Mouse (Mus musculus) intestine, postnatal 0 days (tissue): ENCODE data around the gene Cdk13. TPM values are rescaled to one million over a fixed set of nuclear protein-coding genes. Genes with fewer than 3 reads are reported as not detected.

Experiments used
- ATAC-seq: fragments of 200-750 bp; cut with Nextera tagmentation; 2 replicates; pipeline ENCODE4 v1.8.0; 2017; ENCODE audit warnings: mild to moderate bottlenecking, moderate TSS enrichment, moderate library complexity
- H3K27ac ChIP-seq: fragments of 300-500 bp; sonication (generic); 2 replicates; pipeline ENCODE4 v1.5.1; 2014; ENCODE audit warnings: mild to moderate bottlenecking, low read depth, low read length, moderate library complexity
- H3K27me3 ChIP-seq: fragments of 300-500 bp; sonication (generic); replicated peaks from 2 replicates; pipeline ENCODE4 v1.6.1; 2014; ENCODE audit warnings: low read length, mixed read lengths; ENCODE audit not compliant: control insufficient read depth, insufficient read depth
- H3K36me3 ChIP-seq: fragments of 300-500 bp; sonication (generic); 2 replicates; pipeline ENCODE4 v1.6.1; 2014; ENCODE audit warnings: mild to moderate bottlenecking, moderate library complexity; ENCODE audit not compliant: control insufficient read depth, insufficient read depth
- H3K4me1 ChIP-seq: fragments of 300-500 bp; sonication (generic); replicated peaks from 2 replicates; pipeline ENCODE4 v1.6.1; 2014; ENCODE audit warnings: antibody characterized with exemption, low read length, mixed read lengths; ENCODE audit not compliant: control insufficient read depth, insufficient read depth
- H3K4me2 ChIP-seq: fragments of 300-500 bp; sonication (generic); replicated peaks from 2 replicates; pipeline ENCODE4 v1.6.1; 2014; ENCODE audit warnings: low read depth, mild to moderate bottlenecking, moderate library complexity
- H3K4me3 ChIP-seq: fragments of 300-500 bp; sonication (generic); 2 replicates; pipeline ENCODE4 v1.5.1; 2014; ENCODE audit warnings: low read depth, low read length
- H3K9ac ChIP-seq: fragments of 300-500 bp; sonication (generic); 2 replicates; pipeline ENCODE4 v1.6.1; 2014; ENCODE audit warnings: mild to moderate bottlenecking, low read depth, low read length
- H3K9me3 ChIP-seq: fragments of 300-500 bp; sonication (generic); 2 replicates; pipeline ENCODE4 v1.6.1; 2016; ENCODE audit warnings: mixed run types; ENCODE audit not compliant: control insufficient read depth
- CTCF ChIP-seq: sonication (generic); IDR thresholded peaks from 2 replicates; pipeline ENCODE4 v1.5.1; 2016; ENCODE audit warnings: low read depth, mild to moderate bottlenecking, control low read depth, antibody characterized with exemption, moderate library complexity
- WGBS: fragments of 180-500 bp; shearing (Covaris S2); extraction: QIAGEN DNeasy Blood & Tissue Kit; methylation state at CpG from one replicate; pipeline ENCODE4 v1.1.7; 2014; 5-methylcytosine and 5-hydroxymethylcytosine counted together
- polyA plus RNA-seq: library from polyadenylated mRNA; unstranded; fragments of >200 nt; fragmentation: Nextera tagmentation; extraction: Ambion mirVana; gene quantifications from 2 replicates; pipeline ENCODE4 v1.2.1, GENCODE M21; 2015

The Cdk13 gene
- polyA plus RNA-seq, 1 experiment from 2014 or later = 10.7 TPM

DNA sequence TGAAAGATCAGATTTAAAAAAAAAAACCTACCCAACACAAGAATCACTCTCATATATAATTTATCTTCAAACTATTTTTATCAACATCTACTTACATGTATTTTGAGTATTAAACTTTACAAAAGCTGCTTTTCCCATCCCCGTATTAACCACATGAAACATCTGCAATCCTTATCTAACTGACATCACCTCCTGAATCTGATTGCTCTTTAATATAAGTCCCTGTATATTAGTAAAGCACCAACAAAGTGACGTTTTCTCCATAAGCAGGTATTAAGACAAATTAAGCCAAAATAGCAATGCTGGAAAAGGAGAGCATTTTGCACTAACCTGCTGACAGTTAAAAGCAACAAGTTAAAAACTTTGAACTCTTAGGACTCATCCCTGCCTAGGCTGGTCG, 2.0 kb downstream of the Cdk13 start:
- peak overlapping the region; percentile 99 for H3K27ac ChIP-seq

GRCm38 (mm10) chr13:17799735-17800134, 5.2 kb downstream of the Cdk13 start:
- H3K9ac ChIP-seq = no peak overlapping the region
- H3K27me3 ChIP-seq = no peaks in the 10 kb centered on the region
- TF ChIP-seq CTCF = no peak
- no peaks in the 10 kb centered on the region for H3K36me3 ChIP-seq
- no peak overlapping the region for H3K4me2 ChIP-seq
- no peak for ATAC-seq
- WGBS = 84% methylated on average over 2 of the region's 2 CpGs
- H3K4me3 ChIP-seq = no peak overlapping the region
- no peaks in the 10 kb centered on the region for H3K9me3 ChIP-seq
- H3K4me1 ChIP-seq = peaks cover 3% of the 10 kb centered on the region; the same call in 1 of the 2 replicates
- H3K27ac ChIP-seq = no peak overlapping the region

More for the DNA sequence above, 2.0 kb downstream of the Cdk13 start:
- Histone ChIP-seq H3K36me3 (no peaks in the 10 kb centered on the region), H3K9ac (peak overlapping the region; percentile 97), H3K4me2 (peak overlapping the region; percentile 81), H3K4me1 (peaks cover 3% of the 10 kb centered on the region; the same call in 1 of the 2 replicates), H3K4me3 (peak overlapping the region; percentile 99), H3K27me3 (no peaks in the 10 kb centered on the region), H3K9me3 (no peaks in the 10 kb centered on the region)
- TF ChIP-seq CTCF = no peak
- no peak for ATAC-seq
- WGBS = 2% methylated on average over 3 of the region's 3 CpGs

DNA sequence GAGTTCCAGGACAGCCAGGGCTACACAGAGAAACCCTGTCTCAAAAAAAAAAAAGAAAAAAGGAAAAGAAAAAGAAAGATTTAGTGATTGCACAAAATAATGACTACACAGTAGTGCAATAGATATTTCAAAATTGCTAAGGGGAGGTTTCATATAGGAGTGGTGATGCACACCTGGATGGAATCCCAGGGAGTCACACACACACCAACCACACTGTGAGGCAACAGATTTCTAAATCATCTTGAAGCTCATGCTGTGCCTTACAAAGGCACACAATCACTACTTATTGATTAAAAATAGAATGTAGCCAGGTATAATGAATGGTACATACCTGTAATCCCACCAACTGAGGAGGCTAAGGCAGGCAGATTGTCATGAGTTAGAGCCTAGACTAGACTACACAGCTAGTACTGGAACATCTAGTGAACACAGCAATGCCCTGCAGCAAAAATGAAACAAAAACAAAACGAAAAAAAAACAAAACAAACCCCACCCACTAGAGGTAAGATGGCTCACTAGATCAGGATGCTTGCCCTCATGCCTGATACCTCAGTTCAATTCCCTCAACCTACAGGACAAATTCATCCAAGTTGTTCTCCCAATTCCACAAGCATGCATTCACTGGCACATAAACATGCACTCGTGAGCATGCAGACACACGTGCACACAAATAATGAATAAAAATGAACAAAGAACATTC, 9.0 kb downstream of the Cdk13 start:
- Histone ChIP-seq H3K9me3 (no peaks in the 10 kb centered on the region), H3K4me3 (no peak overlapping the region), H3K36me3 (no peaks in the 10 kb centered on the region), H3K27me3 (no peaks in the 10 kb centered on the region), H3K4me1 (no peaks in the 10 kb centered on the region), H3K9ac (no peak overlapping the region), H3K4me2 (no peak overlapping the region), H3K27ac (no peak overlapping the region)
- 83% methylated on average over 3 of the region's 3 CpGs for WGBS
- no peak for TF ChIP-seq CTCF
- no peak for ATAC-seq

GRCm38 (mm10) chr13:17783643-17784042, 21.3 kb downstream of the Cdk13 start:
- H3K27me3 ChIP-seq = no peaks in the 10 kb centered on the region
- no peak overlapping the region for H3K9ac ChIP-seq
- no peak overlapping the region for H3K4me2 ChIP-seq
- H3K9me3 ChIP-seq = no peaks in the 10 kb centered on the region
- H3K4me1 ChIP-seq = no peaks in the 10 kb centered on the region
- H3K4me3 ChIP-seq = no peak overlapping the region
- 89% methylated on average over 5 of the region's 5 CpGs for WGBS
- no peaks in the 10 kb centered on the region for H3K36me3 ChIP-seq
- no peak for TF ChIP-seq CTCF
- no peak for ATAC-seq
- no peak overlapping the region for H3K27ac ChIP-seq

DNA sequence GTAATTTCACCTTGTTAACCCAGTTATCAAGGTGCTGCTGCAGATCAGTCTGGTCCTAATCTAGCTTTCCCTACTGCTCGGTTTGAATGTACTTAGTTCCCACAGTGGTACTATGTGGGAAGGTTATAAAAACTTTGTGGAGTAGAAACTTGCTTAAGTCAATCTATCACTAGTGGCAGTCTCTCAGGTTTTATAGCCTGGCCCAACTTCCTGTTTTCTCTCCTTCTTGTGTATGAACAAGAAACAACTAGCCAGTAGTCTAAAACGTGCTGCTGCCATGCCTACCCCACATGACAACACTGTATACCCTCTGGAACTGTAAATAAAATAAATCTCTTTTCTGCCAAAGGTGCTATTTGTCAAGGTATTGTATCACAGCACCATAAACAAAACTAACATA, 25.0 kb downstream of the Cdk13 start:
- Histone ChIP-seq H3K4me1 (no peaks in the 10 kb centered on the region), H3K4me2 (no peak overlapping the region), H3K9ac (no peak overlapping the region), H3K4me3 (no peak overlapping the region), H3K9me3 (no peaks in the 10 kb centered on the region), H3K36me3 (no peaks in the 10 kb centered on the region), H3K27me3 (no peaks in the 10 kb centered on the region), H3K27ac (no peak overlapping the region)
- no peak for ATAC-seq
- TF ChIP-seq CTCF = no peak
- WGBS = 35% methylated on average over 2 of the region's 2 CpGs

DNA sequence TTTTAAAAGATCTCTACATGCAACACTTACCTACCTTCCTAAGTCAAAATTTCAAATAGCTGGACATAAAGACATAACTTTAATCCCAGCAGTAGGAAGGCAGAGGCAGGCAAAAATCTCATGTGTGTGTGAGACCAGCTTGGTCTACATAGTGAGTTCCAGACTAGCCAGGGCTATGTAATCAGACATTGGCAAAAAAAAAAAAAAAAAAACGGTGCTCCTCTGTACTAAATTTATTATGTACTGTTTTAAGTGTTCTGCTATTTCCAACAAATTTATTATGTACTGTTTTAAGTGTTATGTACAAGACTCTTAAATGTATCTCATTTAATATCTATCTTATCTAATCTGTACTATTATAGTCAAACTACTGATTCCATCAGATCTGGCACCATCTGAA, 28.6 kb downstream of the Cdk13 start:
- 87% methylated on average over 1 of the region's 1 CpGs for WGBS
- no peak for TF ChIP-seq CTCF
- H3K27ac ChIP-seq = no peak overlapping the region
- H3K4me3 ChIP-seq = no peak overlapping the region
- H3K9ac ChIP-seq = no peak overlapping the region
- H3K4me1 ChIP-seq = no peaks in the 10 kb centered on the region
- no peaks in the 10 kb centered on the region for H3K27me3 ChIP-seq
- peaks cover 5% of the 10 kb centered on the region; the same call in 1 of the 2 replicates for H3K36me3 ChIP-seq
- H3K9me3 ChIP-seq = no peaks in the 10 kb centered on the region
- ATAC-seq = no peak
- H3K4me2 ChIP-seq = no peak overlapping the region
